In the genomic region with DNA sequence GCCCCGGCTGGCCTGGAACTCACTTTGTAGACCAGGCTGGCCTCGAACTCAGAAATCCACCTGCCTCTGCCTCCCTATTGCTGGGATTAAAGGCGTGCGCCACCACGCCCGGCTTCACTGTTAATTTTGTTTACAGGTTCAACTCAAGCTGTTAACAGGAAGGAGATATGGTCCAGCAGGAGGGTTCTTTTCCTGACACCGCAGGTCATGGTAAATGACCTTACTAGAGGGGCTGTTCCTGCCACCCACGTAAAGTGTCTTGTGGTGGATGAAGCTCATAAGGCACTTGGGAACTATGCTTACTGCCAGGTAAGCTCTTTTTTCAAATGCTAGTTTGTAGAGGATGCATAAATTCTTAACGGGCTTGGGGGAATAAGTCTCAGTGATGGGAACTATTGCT, we compare ENCODE assay signal across 10 mouse cellular contexts. TPM values are rescaled to one million over a fixed set of nuclear protein-coding genes. Genes with fewer than 3 reads are reported as not detected.
DNase-seq lines count a peak whose midpoint lies in the region; ATAC-seq and TF ChIP-seq lines count a peak whose summit lies in the region.
"Had no signal": no experiment of that assay in that cellular context is flagged by ENCODE, and none has a peak within 500 bp of the region (broad histone marks: within the 10 kb centered on the region; RNA-seq: fewer than 3 reads in every experiment).

No protein-coding gene starts in this region.

- H3K9me3 ChIP-seq in lung, embryonic 14.5 days (ENCODE audit: low read depth, low read length), result no peaks in the 10 kb centered on the region
- no peaks in the 10 kb centered on the region for H3K9me3 ChIP-seq in forebrain, embryonic 10.5 days
- no peaks in the 10 kb centered on the region for H3K9me3 ChIP-seq in limb, embryonic 12.5 days
- no peaks in the 10 kb centered on the region for H3K9me3 ChIP-seq in neural tube, embryonic 13.5 days

- H3K27me3 ChIP-seq in lung, embryonic 14.5 days (ENCODE audit: insufficient read depth, low read length), result no peaks in the 10 kb centered on the region
- no peaks in the 10 kb centered on the region for H3K27me3 ChIP-seq in forebrain, embryonic 10.5 days (ENCODE audit: poor library complexity, severe bottlenecking)
- no peaks in the 10 kb centered on the region for H3K27me3 ChIP-seq in limb, embryonic 12.5 days
- no peaks in the 10 kb centered on the region for H3K27me3 ChIP-seq in neural tube, embryonic 13.5 days
- H3K27me3 ChIP-seq: Patski had no signal

- H3K4me1 ChIP-seq in lung, embryonic 14.5 days (ENCODE audit: insufficient read depth), result peaks cover 14% of the 10 kb centered on the region; the same call in 1 of the 2 replicates
- H3K4me1 ChIP-seq in forebrain, embryonic 10.5 days, result peaks cover 36% of the 10 kb centered on the region
- H3K4me1 ChIP-seq in limb, embryonic 12.5 days (replicated peaks), result peaks cover 24% of the 10 kb centered on the region
- peaks cover 48% of the 10 kb centered on the region for H3K4me1 ChIP-seq in neural tube, embryonic 13.5 days (replicated peaks)

- no peak overlapping the region for H3K9ac ChIP-seq in lung, embryonic 14.5 days
- H3K9ac ChIP-seq in limb, embryonic 12.5 days (replicated peaks), result 0 out of 2 replicates have a peak overlapping the region, but pooled peaks have one; percentile 84
- H3K9ac ChIP-seq in neural tube, embryonic 13.5 days, result peak overlapping the region; percentile 81

- peak overlapping the region; percentile 82 for H3K4me2 ChIP-seq in lung, embryonic 14.5 days
- H3K4me2 ChIP-seq in limb, embryonic 12.5 days, result peak overlapping the region; percentile 69
- H3K4me2 ChIP-seq in neural tube, embryonic 13.5 days, result peak overlapping the region; percentile 72

- 65% methylated on average over 9 of the region's 9 CpGs for WGBS in lung, embryonic 14.5 days
- WGBS in forebrain, embryonic 10.5 days, result 89% methylated on average over 9 of the region's 9 CpGs
- WGBS in limb, embryonic 12.5 days, result 76% methylated on average over 9 of the region's 9 CpGs
- 84% methylated on average over 9 of the region's 9 CpGs for WGBS in neural tube, embryonic 13.5 days

- ATAC-seq in lung, embryonic 14.5 days (ENCODE audit: insufficient read depth), result no peak
- ATAC-seq in limb, embryonic 12.5 days (ENCODE audit: insufficient number of reproducible peaks, insufficient read depth, low FRiP score, low TSS enrichment, low read depth), result no peak
- no peak for ATAC-seq in neural tube, embryonic 13.5 days (ENCODE audit: low read depth)
- ATAC-seq: Patski had no signal

- peaks cover 10% of the 10 kb centered on the region; the same call in 1 of the 2 replicates for H3K36me3 ChIP-seq in lung, embryonic 14.5 days (ENCODE audit: insufficient read depth)
- peaks cover 43% of the 10 kb centered on the region for H3K36me3 ChIP-seq in forebrain, embryonic 10.5 days (replicated peaks)
- peaks cover 22% of the 10 kb centered on the region for H3K36me3 ChIP-seq in limb, embryonic 12.5 days
- H3K36me3 ChIP-seq in neural tube, embryonic 13.5 days, result peaks cover 14% of the 10 kb centered on the region

- no peak overlapping the region for H3K27ac ChIP-seq in lung, embryonic 14.5 days (ENCODE audit: low read depth)
- H3K27ac ChIP-seq in forebrain, embryonic 10.5 days, result no peak overlapping the region
- H3K27ac ChIP-seq in limb, embryonic 12.5 days, result no peak overlapping the region
- H3K27ac ChIP-seq in neural tube, embryonic 13.5 days (replicated peaks), result no peak overlapping the region

- H3K4me3 ChIP-seq in lung, embryonic 14.5 days (ENCODE audit: low read depth, low read length), result peak overlapping the region; percentile 83
- peak overlapping the region; percentile 85 for H3K4me3 ChIP-seq in forebrain, embryonic 10.5 days
- peak overlapping the region; percentile 89 for H3K4me3 ChIP-seq in limb, embryonic 12.5 days (replicated peaks)
- peak overlapping the region; percentile 87 for H3K4me3 ChIP-seq in neural tube, embryonic 13.5 days

- DNase-seq in lung, embryonic 14.5 days, result no peak
- DNase-seq in lung, postnatal 25 days (ENCODE audit: low spot score), result no peak
- DNase-seq in forebrain, embryonic 10.5 days (ENCODE audit: extremely low spot score, low spot score), result no peak
- no peak for DNase-seq in urinary bladder, adult 2 months (ENCODE audit: low spot score)
- no peak for DNase-seq in thymus, postnatal 0 days (ENCODE audit: low spot score)
- no peak for DNase-seq in kidney, adult 8-10 months
- DNase-seq: kidney, adult 11 months had no signal

- no peak for TF ChIP-seq CTCF in lung, embryonic 14.5 days (IDR thresholded peaks at IDR 0.05; ENCODE audit: low read depth)

RNA-seq across cellular contexts. Expression of a gene that starts 1.5 kb away (rescaled TPM):
- polyA plus RNA-seq in lung, embryonic 14.5 days (2014; fragmentation: Nextera tagmentation; extraction: Ambion mirVana), result 12.0 and 17.6 TPM in 2 replicates
- polyA plus RNA-seq in forebrain, embryonic 10.5 days (2016; fragmentation: Nextera tagmentation; extraction: Ambion mirVana), result 13.4 and 14.9 TPM in 2 replicates
- polyA plus RNA-seq in limb, embryonic 12.5 days (2016; fragmentation: Nextera tagmentation; extraction: Ambion mirVana), result 22.7 and 25.4 TPM in 2 replicates
- polyA plus RNA-seq in neural tube, embryonic 13.5 days (2015; fragmentation: Nextera tagmentation; extraction: Ambion mirVana), result 7.3 and 9.2 TPM in 2 replicates
- 2.5 and 3.1 TPM in 2 replicates for polyA plus RNA-seq in urinary bladder, adult 2 months (2012; rRNA removed)
- 8.0 and 9.1 TPM in 2 replicates for polyA plus RNA-seq in thymus, postnatal 0 days (2015; fragmentation: Nextera tagmentation; extraction: Ambion mirVana)

RNA-seq across cellular contexts. Expression of a gene that starts 3.1 kb away (rescaled TPM):
- 408 and 417 TPM in 2 replicates for polyA plus RNA-seq in lung, embryonic 14.5 days (2014; fragmentation: Nextera tagmentation; extraction: Ambion mirVana)
- polyA plus RNA-seq in forebrain, embryonic 10.5 days (2016; fragmentation: Nextera tagmentation; extraction: Ambion mirVana), result 764 and 801 TPM in 2 replicates
- polyA plus RNA-seq in limb, embryonic 12.5 days (2016; fragmentation: Nextera tagmentation; extraction: Ambion mirVana), result 568 and 612 TPM in 2 replicates
- 460 and 490 TPM in 2 replicates for polyA plus RNA-seq in neural tube, embryonic 13.5 days (2015; fragmentation: Nextera tagmentation; extraction: Ambion mirVana)
- 81.6 and 84.6 TPM in 2 replicates for polyA plus RNA-seq in urinary bladder, adult 2 months (2012; rRNA removed)
- 332 and 346 TPM in 2 replicates for polyA plus RNA-seq in thymus, postnatal 0 days (2015; fragmentation: Nextera tagmentation; extraction: Ambion mirVana)

RNA-seq across cellular contexts. Expression of a gene that starts 40.8 kb away (rescaled TPM):
- 60.3 and 61.1 TPM in 2 replicates for polyA plus RNA-seq in lung, embryonic 14.5 days (2014; fragmentation: Nextera tagmentation; extraction: Ambion mirVana)
- polyA plus RNA-seq in forebrain, embryonic 10.5 days (2016; fragmentation: Nextera tagmentation; extraction: Ambion mirVana), result 63.5 and 67.8 TPM in 2 replicates
- polyA plus RNA-seq in limb, embryonic 12.5 days (2016; fragmentation: Nextera tagmentation; extraction: Ambion mirVana), result 81.1 and 81.9 TPM in 2 replicates
- 39.3 and 45.7 TPM in 2 replicates for polyA plus RNA-seq in neural tube, embryonic 13.5 days (2015; fragmentation: Nextera tagmentation; extraction: Ambion mirVana)
- 37.3 and 37.8 TPM in 2 replicates for polyA plus RNA-seq in urinary bladder, adult 2 months (2012; rRNA removed)
- polyA plus RNA-seq in thymus, postnatal 0 days (2015; fragmentation: Nextera tagmentation; extraction: Ambion mirVana), result 45.2 and 49.2 TPM in 2 replicates
